Mouse (Mus musculus): ENCODE measurements around the gene Zmat3. TPM values are rescaled to one million over a fixed set of nuclear protein-coding genes. Genes with fewer than 3 reads are reported as not detected.

Gene Zmat3
- 11.8 and 23.0 TPM in 2 replicates for polyA plus RNA-seq (2021; fragmentation: Nextera tagmentation)
- long read RNA-seq, experiment 1, full-length matches to known transcripts, result 20 of 55 reads
- long read RNA-seq, experiment 1, partial matches to known transcripts, result 5 of 55 reads
- long read RNA-seq, experiment 1, other reads (novel, unspliced or antisense), result 30 of 55 reads
- long read RNA-seq, experiment 2, full-length matches to known transcripts, result 1 of 15 reads
- long read RNA-seq, experiment 2, partial matches to known transcripts, result 1 of 15 reads
- long read RNA-seq, experiment 2, other reads (novel, unspliced or antisense), result 13 of 15 reads

DNA sequence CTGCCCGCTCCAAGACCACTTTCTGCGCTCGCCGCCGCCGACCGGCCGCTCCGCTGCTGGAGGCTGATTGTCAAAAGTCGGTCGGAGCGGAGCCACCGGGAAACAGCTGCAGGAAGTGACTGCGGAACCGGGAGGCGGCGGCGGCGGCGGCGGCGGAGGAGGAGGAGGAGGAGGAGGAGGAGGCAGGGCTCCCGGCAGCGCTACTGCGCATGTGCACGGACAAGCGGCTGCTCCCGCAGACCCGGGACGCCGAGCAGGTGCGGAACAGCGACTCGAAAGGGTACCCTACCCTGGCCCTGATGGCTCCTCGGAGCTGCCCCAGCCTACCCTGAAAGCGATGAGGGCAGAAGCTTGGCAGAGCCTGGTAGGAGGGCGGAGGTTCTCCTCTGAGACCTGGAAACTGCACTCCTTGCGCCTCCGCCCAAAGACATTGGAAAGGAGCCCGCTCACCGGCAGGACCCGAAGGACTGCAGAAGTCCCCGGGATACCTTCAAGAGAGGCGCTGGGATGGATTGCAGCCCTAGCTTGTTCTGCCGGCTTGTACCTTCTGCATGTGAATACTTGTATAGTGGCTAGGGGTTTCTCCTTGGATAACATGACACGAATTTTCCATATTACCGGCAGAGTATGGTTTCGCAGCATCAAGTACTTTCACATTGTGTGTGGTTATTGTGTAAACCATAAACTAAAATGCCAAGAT, at the start of gene Zmat3:
Zmat3 (minus strand) TSS at position 469 of the 700 bp plus-strand sequence.

DNA sequence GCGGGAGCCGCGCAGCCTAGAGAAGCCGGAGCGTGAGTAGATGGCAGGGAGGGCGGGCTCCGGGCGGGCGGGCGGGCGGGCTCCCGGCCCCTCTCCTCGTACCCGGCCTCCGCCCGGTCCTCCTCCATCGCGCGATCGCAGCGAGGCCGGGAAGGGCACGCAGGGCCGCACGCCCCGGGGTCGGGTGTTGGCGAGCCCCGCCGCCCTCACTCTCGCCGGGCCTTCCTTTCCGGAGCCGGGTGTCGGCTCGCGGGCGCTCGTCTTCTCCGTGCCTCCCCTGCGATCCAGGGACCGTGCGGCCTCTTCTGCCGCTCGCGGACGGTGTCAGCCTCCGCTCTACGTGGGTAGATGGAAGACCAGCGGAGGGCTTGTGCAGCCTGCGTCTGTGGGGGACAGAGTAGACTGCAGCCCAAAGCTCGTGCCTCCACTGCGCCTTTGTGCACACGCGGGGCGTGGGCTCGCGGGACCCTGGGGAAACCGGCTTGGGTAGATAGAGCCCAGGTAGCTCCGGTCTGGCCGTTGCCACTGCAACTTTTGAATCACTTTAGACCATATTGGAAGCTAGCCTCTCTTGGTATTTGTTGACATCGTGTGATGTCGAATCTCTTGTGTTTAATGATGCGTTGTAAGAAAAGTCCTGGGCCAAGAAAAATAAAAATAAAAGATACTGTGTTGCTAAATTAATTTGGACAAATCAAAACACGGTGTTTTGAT, 31.8 kb upstream of the Zmat3 start, which contains the start of gene Pik3ca:
Pik3ca (plus strand) TSS at position 211 of the 714 bp plus-strand sequence.

Other genes with a start within 250 kb of the Zmat3 start
- gene Pik3ca, start 31.7 kb upstream of the Zmat3 start, polyA plus RNA-seq (2021; fragmentation: Nextera tagmentation), result 7.2 and 9.3 TPM in 2 replicates
- gene Kcnmb3, start 126.2 kb upstream of the Zmat3 start, polyA plus RNA-seq (2021; fragmentation: Nextera tagmentation), result 0.06 TPM in 1 of 2 replicates, not detected in the other
- gene Zfp639, start 144.2 kb upstream of the Zmat3 start, polyA plus RNA-seq (2021; fragmentation: Nextera tagmentation), result 12.9 and 16.5 TPM in 2 replicates
- 5.6 and 22.6 TPM in 2 replicates for gene Mfn1, start 163.5 kb upstream of the Zmat3 start, polyA plus RNA-seq (2021; fragmentation: Nextera tagmentation)